Mouse (Mus musculus): ENCODE measurements around the gene Tmem131.
A peak's percentile ranks its signal among the peaks of the same experiment; 100 is the strongest.

The Tmem131 gene

DNA sequence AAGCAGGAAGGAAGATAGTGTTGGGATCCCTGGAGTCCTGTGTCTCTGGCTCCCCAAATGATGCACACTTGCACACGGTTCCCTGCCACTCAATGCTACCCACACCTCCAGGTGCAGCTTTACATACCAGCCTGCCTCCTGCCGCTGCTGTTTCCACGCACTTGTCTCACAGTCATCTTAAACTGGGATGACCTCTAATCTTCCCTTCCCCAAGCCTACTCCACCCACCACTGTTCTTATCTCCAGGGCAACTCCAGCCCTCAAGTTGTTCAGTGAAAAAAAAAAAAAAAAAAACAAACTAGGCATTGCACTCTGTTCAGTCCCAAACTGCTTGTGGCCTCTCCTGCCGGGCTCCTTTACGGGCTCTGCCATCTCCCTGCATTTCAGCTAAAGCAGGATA, at the start of gene Tmem131:
Gene Tmem131, minus strand, starts transcription at position 14 of the 400 bp plus-strand sequence.
- no peak for DNase-seq (ENCODE audit: low spot score in 2 of 2)

DNA sequence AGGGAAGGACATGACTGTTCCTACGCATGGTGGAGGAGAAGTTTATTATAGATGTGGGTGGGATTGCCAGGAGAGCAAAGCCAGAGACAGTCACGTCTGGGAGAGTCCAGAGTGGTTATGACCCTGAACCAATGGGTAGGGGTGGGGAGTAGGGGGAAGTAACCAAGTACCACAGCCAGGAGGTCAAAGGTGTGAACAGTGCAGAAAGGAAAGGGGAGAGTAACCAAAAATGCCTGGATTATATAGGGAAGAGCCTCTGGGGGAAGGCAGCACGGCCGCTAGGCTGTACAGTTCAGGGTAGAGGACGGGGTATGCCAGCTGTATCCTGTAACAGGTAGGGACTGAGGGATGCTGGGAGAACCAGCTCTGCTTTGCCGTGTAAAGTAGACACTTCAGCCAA, 45.1 kb upstream of the Tmem131 start:
- DNase-seq (ENCODE audit: low spot score in 2 of 2) = no peak

DNA sequence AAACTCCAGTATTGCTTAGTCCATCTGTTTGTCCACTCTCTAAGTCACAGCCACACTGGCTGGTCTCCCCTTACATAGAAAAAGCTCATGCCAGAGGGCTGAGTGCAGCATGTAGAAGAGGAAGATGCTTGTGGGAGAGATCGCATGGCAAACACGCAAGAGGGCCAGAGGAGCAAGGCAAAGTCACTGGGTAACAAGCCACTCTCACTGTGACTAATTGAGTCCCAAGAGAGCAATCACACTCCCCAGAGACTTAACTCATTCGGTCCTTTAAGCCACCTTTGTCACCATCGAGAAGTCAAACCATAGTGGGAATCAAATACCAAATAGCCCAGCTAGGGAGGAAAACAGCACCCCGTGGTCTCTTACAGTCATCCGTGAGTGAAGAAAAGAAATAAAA, 44.7 kb upstream of the Tmem131 start:
- no peak for DNase-seq (ENCODE audit: low spot score in 2 of 2)

DNA sequence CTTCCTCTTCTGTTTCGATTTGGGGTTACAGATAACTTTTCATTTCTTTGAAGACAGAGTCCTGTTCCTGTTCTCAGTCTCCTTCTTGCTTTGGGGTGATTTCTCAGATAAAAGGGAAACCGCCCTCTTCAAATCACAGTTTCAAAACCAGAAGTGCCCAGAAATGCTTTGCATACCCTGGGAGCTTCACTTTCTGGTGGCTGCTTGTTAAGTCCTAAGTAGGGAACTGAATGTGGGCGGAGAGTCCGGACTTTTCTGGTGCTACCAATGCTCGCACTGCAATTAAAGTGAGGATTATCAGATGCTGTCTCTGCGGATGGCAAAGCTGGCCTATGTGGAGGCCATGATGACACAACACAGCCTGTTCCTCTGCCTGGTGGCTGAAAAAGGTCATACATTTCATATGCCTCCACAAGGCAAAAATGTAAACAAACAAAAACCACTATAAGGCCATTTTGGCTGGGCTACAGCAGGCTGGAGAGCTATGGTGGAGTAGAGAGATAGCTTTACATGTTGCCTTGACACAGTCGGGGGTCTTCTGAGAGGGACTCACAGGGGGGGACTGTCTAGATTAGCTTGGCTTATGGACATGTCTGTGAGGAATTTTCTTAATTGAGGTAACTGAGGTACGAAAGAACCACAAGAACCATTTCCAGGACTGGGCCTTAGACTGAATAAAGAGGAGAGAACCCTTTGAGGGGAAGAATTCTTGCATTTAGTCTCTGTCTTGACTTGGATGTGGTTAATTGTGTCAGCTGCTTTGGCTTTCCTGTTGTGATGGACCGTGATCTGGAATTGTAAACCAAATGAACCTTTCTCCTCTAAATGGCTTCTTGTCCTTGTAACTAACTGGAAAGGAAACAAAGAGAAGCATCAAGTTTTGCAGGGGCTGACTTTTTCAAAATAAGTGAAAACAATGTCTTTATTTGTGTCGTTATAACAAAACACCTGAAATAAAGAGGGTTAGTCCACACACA, 44.0 kb upstream of the Tmem131 start:
- no peak for DNase-seq (ENCODE audit: low spot score in 2 of 2)

DNA sequence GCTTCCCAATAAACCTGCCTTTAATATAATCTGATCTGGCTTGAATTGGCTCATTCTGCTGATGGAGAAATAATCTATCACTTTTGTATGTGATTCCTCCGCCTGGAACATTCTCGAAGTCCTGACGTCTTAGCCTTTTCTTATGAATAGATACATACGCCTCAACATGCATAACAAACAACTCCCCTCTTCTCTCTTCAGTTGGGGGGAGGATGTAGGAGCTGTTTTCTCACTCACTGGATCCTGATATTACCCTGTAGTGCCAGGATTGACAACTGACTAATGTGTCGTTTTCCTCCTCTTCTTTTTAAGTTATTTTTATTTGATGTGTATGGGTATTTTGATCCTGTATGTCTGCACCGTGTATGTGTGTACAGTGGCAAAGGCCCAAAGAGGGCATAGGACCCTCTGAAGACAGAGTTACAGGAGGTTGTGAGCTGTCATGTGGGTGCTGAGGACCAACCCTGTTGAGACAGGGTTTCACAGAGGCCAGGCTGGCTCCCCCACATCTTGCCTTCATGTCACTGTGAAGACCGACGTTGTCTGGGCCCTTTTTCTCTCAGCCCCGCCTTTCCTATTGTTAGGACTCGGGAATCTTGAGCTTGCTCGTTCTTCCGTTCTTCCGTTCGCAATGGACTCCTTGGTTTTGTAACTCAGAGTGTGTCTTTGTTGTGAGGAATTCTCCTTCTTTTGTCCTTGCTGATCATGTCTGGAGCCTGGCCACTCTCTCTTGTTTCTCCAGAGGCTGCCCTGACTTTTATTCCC, 43.1 kb upstream of the Tmem131 start:
- no peak for DNase-seq (ENCODE audit: low spot score in 2 of 2)

DNA sequence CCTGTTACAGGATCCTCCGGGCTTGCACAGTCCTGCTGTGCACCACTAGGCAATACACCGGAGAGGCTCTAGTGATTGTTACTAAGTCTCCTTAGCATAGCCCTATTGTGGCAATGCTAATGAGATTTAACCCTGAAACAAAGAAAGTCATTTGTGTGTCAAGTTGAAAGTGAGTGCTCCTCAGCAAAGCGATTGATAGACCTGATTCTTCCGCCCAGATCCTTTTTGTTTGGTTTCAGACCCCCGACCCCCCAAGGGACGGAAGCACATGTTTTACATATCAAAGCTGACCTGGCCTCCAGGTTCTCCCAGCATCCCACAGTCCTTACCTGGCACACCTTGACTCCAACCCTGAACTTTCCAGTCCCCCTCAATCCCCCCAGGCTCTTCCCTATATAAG, 42.4 kb upstream of the Tmem131 start:
- no peak for DNase-seq (ENCODE audit: low spot score in 2 of 2)

DNA sequence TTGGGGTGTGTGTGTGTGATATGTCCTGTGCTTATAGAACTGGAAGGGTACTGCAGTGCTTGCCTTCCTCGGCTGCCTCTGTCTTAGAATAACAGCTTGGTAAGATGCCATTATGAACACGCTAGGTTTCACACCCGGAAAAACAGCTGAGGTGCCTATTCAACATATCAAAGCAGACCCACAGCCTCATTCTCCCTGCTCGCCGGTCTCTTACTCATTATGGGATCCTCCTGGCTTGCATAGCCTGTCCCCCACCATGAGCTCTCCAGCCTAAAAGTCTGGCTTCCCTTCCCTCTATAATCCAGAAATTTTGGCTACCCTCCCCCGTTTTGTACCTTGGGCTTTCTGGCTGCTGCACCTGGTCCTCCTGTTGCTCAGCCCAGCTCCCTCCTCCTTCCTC, 40.9 kb upstream of the Tmem131 start:
- DNase-seq (ENCODE audit: low spot score in 2 of 2) = no peak

DNA sequence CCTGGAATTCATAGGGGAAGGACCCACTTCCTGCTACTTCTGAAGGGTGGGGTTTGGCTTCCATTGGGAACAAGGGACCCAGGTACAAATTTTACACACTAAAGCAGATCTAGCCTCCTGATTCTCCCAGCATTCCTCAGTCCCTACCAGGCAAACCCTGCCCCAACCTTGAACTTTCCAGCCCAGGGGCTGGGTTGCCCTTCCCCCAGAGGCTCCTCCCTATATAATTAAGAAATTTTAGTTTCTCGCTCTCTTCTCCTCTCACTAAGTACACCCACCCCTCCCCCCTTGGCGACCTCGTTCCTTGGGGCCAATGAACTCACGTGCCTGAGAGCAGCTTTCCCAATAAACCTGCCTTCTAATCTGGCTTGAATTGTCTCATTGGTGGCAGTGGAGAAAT, 40.3 kb upstream of the Tmem131 start:
- no peak for DNase-seq (ENCODE audit: low spot score in 2 of 2)

DNA sequence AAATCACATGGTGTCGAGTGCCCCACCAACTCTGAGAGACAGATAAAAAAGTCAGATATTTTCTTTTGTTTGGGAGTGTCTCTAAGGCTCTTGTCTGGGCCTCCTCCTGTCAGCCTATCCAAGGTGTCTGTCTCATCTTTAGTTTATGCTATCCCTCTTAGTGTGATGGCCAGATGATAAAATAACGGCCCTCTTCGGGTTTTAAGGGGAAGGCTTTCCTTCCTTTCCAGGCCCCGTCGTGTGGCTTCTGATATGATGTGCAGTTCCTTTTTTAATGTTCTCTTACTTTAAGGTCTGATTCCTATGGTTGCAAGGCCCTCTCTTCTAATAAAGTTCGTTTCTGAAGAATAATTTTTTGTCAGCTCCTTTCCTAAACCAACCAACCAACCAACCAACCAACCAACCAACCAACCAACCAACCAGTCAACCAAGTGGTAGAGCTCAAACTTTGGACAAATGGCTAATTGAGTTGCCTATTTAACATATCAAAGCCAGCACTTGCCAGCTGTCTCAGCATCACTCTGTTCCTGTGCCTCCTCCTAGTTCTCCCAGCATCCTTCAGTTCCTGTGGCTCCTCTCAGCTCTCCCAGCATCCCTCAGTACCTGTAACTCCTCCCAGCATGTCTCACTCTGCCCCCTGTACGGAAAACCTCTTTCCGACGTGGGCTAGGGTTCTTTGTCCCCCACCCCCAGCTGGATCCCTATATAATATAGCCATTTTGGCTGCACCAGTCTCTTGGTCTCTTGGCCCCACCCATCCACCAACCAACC, 38.9 kb upstream of the Tmem131 start:
- DNase-seq (ENCODE audit: low spot score in 2 of 2) = no peak

DNA sequence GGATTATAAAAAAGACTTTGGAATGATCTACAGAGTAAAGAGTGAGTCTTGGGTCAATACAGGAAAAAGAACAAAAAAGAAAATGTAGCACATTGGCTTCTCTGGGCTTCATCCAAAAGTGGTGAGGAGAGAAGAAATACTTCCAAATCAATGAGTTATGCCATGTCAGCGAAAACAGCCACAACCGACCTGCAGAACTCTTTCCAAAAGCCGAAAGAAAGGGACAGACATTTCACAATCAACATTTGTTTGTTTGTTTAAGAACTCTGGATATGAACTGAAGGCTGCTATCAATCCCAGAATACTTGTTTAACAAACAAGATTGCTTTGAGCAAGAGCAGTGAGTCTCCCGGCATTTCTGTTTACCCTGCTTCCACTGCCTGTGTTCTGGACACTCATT, 33.3 kb upstream of the Tmem131 start:
- DNase-seq (ENCODE audit: low spot score in 2 of 2) = no peak

DNA sequence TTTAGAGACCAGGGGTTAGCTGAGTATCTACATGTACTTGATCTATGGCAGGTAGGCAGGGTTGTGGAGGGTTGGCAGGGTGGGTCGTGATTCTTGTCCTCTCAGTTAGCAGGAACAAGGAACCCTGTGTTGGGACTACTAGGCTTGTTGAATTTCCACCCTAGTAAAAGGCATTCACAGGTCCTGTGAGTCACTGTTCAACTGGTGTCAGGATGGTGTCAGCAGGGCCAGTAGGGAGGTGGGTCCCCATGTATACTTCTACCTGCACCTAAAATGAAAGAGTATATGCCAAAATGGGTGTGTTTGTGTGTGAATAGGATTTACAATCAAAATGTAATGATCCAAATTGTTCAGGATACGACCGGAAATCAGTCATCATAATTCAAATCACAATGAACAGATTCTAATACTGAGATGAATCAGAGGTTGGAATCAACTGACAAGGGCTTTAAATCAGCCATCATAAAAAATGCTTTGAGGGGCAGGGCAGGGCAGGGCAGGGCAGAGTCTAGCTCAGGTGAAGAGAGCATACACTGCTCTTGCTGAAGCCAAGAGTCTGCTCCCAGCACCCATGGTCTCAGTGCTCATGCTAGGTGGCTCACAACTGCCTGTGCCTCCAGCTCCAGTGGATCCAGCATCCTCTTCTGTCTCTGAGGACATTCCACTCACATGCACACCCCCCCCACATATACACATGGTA, 27.6 kb upstream of the Tmem131 start:
- DNase-seq (ENCODE audit: low spot score in 2 of 2) = no peak

DNA sequence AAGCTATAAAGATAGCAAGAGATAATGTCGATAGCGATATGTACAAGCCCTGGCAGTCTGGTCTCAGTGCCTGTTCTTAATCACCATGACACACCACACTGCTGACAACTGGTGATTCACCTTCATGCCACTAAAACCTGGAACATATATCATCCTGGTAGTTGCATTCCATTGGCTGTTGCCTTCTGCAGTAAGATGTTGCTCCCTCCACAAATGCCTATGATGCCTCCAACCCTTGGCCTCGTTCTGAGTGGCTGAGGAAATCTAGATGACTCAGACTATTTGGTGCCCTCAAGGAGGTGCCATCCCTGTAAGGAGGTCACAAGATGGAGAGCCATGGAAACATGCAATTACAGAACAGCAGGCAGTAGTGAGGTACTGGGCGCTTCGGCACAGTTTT, 22.4 kb upstream of the Tmem131 start:
- no peak for DNase-seq (ENCODE audit: low spot score in 2 of 2)

DNA sequence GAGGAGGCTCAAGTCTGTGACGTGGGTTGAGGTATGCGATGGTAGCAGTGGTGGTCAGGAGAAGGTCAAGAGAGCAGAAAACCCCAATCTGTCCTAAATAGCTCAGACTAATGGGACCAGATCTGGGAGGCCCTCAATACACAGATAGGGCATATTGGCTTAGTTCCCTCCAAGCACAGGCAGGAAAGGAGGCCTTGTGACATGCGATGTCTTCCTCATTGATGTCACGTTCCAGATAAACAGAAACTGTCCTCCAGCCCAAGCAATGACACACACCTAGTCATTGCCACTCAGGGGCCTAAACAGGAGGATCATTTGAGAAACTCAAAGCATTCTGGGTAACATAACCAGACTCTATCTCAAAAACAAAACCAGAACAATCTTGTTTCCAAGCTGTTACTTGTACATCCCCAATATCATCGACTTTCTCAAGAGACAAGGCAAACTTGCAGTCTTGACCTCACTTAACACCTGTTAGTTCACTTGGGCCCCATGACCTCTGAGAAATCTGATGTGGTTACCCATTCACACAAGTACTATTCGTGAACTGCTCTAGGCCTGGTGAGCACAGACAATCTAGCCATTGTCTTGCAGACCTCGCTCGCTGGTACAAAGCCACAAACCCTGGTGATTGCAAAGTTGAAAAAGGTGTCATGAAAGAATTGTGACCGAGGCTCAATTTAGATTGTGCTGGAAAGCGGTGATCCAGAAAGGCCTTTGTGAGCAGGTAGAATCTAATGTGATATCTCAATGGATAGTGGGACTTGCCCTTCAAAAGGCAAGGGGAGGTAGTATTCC, 19.1 kb upstream of the Tmem131 start:
- no peak for DNase-seq (ENCODE audit: low spot score in 2 of 2)

DNA sequence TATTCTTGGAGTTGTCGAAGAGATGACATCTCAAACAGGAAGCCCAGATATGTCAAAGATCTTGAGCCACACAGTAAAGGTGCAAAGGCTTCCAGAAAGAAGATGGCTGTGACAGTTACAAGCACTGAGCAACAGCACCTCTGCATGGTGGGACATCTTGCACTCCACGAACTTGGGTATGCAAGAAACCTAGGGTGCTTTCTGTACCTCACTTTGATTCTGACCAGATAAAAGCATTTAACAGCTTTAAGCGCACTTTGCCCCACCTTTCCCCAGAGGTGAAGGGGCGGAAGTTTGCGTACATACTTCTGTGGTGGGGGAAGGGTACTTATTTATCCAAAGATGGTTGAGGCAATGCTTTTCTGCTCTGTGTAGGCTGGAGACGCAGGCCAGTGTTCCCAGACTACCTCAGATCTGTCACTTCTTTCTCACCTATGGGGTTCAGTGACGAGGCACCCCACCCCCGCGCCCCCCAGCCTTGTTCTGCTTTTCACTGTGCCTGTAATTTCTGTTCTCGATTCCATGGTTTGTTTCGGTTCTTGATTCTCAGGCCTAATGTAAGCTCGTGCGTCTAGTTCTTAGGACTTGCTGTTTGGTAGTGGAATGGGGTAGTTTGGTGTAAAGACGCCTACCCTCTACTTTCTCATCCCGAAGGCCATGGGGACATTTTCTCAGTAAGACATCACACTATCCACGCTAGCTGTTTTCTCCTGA, 17.2 kb upstream of the Tmem131 start:
- DNase-seq (ENCODE audit: low spot score in 2 of 2) = peak; percentile 22 to 23

DNA sequence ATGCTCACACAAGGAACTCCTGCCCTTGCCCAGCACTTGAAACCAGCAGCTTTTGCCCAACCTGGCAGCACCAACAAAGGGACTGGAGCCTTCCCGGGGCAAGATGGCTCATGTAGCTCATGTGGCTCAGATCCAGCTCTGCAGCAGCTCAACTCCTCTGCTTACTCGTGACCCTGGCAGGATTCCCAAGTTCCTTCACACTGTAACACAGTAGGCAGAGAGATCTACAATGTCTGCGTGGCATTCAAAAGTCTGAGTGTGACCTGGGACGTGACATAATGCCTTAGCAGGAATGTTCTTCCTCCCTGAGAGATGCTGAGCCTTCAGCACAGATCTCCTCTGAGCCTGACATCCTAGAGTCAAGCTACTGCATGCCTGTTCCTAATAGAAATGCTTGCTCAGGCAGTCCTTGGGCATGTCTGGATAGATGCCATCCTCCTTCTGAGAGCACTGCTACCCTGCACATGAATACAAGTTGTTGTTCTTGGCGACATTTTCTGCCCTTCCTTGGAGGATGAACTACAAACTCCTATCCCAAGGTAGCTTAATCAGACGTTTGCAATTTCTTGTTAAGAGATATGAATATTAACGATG, 6.2 kb upstream of the Tmem131 start:
- DNase-seq (ENCODE audit: low spot score in 2 of 2) = no peak

DNA sequence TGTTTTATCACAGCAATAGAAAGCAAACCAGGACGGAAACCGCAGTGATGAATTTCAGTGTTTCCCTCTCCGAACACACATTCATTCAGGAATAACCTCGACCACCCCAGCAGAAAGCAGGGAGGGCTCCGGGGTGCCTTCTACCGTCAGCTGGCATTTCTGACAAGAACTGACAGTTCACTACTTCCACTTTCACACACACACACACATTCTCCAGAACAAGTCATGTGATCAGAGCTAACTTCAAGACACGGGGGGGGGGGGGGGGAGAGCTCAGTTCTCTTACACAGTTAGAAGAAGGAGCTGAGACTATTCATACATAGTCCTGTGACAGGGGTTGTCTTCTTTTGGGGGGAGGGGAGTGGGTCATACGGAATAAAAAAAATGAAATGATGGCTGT, 4.0 kb upstream of the Tmem131 start:
- DNase-seq (ENCODE audit: low spot score in 2 of 2) = no peak

DNA sequence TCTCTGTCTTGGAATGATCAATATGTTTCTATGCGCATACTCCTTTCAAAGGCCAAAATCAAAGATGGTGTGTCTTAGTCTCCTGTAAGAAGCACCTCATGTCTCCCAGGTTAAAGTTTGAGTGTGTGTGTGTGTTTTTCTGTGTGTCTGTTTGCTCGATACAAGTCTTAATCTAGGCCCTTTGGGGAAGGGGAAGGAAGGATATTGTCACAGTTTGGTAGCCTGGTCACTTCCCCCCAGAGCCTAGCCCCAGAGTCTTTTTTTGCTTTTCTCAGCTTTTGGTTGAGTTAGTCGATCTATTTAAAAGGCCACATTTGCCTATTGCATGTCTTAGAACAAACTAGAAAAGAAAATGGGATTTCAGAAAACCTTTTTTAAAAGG, 3.1 kb downstream of the Tmem131 start:
- no peak for DNase-seq (ENCODE audit: low spot score in 2 of 2)

DNA sequence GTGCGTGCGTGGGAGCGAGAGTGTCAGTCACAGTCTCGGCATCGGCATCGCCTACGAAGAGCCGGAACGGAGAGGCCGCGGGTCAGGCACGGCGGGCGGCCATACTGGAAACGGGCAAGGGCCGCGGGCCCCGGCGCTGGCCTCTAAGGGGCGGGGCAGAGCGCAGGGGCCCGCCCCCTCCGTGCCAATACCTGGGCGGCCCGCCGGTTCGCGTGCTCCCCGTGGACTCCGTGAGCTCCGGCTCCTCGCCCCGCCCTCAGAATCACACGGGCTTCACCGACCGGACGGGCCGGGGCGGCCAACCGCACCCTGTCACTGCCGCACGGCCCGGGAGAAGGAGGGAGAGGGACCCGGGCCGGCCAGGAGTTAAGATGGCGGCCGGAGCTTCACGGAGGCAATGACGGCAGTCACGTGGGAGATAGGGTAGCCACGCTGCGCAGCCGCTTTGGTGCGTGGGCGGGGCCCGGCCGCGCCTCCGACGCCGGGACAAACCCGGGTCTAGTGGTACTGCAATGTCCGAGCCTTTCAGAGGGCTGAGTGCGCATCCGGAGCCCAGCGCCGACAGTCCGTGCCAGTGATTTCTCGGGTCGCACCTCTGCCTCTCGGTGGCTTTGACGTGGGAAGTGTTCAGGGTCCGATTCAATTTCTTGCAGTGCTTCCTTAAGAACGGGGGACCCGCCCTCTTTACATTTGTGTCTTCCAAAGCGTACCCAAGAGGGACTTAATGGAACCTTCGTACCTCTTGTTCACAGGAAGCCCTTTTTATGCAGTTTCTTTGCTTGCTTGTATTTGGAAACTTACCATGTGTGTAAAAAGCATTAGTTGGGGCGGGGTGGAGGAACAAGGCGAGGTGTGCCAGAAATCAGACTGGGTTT, 3.7 kb downstream of the Tmem131 start:
- DNase-seq (ENCODE audit: low spot score in 2 of 2) = peak; percentile 84 to 86
